Mouse (Mus musculus) MN1 (cell line): ENCODE measurements around the gene Olfr461.
"Not testable (repeated sequence)": the region's sequence is repeated elsewhere in the genome, so short reads cannot be mapped to it uniquely, and the experiment has no call there.

Experiments used
- DNase-seq: peaks from one replicate; pipeline ENCODE4 v3.0.0-alpha.2; 2016; ENCODE audit warnings: low spot score

Olfr461 gene

DNA sequence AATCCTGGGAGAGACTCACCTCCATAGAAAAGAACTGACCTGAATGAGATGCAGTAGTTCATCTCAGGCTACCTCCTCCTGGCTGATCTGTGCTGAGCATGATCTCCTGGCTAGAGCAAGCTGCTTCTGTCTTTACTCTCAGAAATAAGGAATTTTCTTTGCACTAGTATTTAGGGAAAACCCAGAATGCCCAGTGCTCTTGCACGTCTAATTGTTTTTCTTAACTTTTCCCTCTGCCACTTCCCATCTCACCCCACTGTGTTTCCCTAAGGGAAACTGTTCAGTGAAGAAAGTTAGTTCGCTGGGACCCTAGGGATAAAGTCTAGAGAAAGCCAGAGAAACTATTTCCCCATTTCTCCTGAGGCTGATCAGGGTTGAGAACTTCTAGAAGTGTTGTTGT lies at the start of gene Olfr461:
Gene Olfr461, minus strand, starts transcription at position 101 of the 400 bp plus-strand sequence.
- no peak for DNase-seq

- not testable (repeated sequence) for DNase-seq
Observed at GRCm38 (mm10) chr6:40598546-40598945, 43.7 kb upstream of the Olfr461 start.

DNA sequence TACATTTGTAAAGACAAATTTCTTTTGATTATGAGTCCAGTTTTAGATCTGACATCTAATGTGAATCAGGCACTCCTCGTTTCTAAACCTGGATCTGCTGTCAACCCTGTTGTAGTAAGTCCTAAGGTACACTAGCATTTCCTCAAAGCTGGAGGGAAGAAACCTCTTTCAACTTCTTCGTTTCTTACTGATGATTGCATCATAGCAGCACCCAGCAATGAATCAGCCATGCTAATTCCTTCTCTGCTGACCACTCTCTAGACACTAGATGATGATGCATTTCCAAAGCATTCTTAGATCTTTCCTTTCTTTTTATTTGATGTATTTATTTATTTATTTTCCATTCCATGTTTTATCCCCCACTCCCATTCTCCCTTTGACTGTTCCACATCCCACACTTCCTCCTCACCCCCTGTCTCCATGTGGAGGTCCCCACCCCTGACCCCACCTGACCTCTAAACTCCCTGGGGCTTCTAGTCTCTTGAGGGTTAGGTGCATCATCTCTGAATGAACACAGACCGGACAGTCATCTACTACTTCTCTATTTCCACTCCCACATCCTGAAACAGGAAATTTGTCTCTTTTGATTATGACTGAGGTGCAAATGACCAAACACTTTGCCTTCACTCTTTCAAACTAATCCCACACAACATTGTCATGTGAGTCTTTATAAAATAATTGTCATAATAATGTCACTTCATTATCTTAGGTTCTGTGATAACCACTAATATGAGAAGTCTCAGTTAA lies 40.1 kb upstream of the Olfr461 start:
- peak; percentile 21 for DNase-seq

- DNase-seq = no peak
Observed at GRCm38 (mm10) chr6:40588346-40588745, 33.5 kb upstream of the Olfr461 start.

DNA sequence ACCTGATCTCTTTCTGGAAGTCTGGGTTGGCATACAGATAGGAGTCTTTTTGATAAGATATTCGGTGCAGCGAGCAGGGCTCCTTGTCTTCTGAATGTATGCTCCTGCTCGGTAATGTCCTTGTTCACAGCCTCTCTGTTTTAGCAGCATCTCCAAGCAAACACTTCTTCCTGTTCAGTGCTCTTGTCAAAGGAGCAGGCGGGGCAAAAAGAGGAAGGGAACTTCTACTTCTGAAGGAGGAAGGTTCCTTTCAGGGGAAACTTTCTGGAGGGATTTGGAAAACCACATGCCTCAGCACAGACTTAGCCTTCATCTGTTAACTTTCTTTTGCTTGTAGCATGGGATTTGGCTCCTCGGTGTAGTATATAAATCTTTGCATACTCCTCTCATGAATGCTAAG lies 30.8 kb upstream of the Olfr461 start, which contains the start of gene Clec5a:
Gene Clec5a, minus strand, starts transcription at position 177 of the 400 bp plus-strand sequence.
- DNase-seq = no peak

DNA sequence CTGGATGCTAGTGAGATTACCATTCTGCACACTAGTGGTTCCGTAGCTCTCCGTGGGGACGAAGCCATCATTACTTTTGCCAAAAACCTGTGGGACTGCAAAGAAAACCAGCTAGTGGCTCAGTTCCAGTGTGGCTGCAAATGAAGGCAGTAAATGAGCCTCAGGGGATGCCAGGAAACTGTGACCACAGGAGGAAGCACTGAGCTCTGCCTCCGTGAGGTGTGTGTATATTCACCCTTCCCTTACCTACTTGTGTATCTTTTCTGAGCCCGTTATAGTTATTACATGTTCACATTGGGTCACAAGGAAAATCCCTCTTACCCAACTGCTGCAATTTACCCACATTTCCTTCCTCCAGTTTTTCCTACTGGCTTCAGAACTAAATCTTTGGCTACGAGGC lies 29.5 kb upstream of the Olfr461 start:
- DNase-seq = no peak

DNA sequence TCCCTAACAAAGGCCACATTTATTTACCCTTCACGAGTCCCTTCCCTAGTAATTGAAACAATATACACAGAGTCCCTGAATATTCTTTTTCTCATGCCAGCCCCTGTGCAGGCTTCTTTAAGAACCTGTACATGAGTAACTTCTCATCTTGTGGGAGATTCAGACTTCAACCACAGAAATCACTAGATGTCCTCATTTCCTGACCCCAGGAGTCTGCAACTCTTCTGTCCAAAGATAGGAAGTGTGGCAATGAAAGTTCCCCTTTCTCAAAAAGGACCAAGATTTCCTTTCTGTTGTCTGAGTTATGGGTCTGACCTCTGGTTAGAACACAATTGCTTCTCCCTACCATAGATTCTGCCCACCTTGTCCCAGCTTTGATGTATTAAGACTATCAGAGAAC lies 21.5 kb upstream of the Olfr461 start:
- no peak for DNase-seq

- DNase-seq = no peak
Observed at GRCm38 (mm10) chr6:40573618-40574017, 18.8 kb upstream of the Olfr461 start.

- DNase-seq = no peak
Observed at GRCm38 (mm10) chr6:40569187-40569586, 14.3 kb upstream of the Olfr461 start, which contains the start of gene Olfr460. TSS of gene Olfr460 (plus strand) at chr6:40569487.

DNA sequence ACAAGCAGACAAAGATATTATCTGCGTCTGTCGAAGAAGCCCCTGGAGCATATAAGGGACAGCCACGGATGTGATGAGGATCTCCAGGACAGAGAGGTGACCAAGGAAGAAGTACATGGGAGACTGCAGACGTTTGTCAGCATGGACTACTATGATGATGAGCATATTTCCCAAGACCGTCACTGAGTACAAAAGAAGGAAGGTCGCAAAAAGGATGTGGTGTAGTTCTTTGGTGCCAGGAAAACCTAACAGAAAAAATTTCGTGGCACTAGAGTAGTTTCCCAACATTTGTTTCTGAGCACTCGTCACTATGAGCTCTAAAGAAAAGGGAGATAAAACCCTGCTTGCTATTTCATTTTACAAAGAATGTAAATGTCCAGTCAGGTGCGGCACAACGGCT lies 10.2 kb downstream of the Olfr461 start:
- DNase-seq = no peak

GRCm38 (mm10) chr6:40519408-40519807 lies 35.4 kb downstream of the Olfr461 start, which contains the start of gene Prss37:
TSS of gene Prss37 (minus strand) at chr6:40519508.
- DNase-seq = no peak

GRCm38 (mm10) chr6:40493229-40493628 lies 61.6 kb downstream of the Olfr461 start, which contains the start of gene Tas2r108:
TSS of gene Tas2r108 (plus strand) at chr6:40493529.
- no peak for DNase-seq
